Mouse (Mus musculus) forebrain, embryonic 16.5 days (tissue): Measurements from ENCODE around the gene Il13ra2. TPM values are rescaled to one million over a fixed set of nuclear protein-coding genes. Genes with fewer than 3 reads are reported as not detected.
"Not testable (repeated sequence)": the region's sequence is repeated elsewhere in the genome, so short reads cannot be mapped to it uniquely, and the experiment has no call there.

Experiments
- ATAC-seq: fragments of 200-750 bp; cut with Nextera tagmentation; 2 replicates; pipeline ENCODE4 v1.8.0; 2017; ENCODE audit warnings: mild to moderate bottlenecking, moderate library complexity
- H3K27ac ChIP-seq: fragments of 300-500 bp; sonication (generic); 2 replicates; pipeline ENCODE4 v1.5.1; 2014; ENCODE audit warnings: low read length, control low read depth
- H3K27me3 ChIP-seq: fragments of 300-500 bp; sonication (generic); replicated peaks from 2 replicates; pipeline ENCODE4 v1.6.1; 2014; ENCODE audit warnings: low read length; ENCODE audit not compliant: control insufficient read depth, insufficient read depth
- H3K36me3 ChIP-seq: fragments of 300-500 bp; sonication (generic); 2 replicates; pipeline ENCODE4 v1.6.1; 2014; ENCODE audit not compliant: control insufficient read depth, insufficient read depth
- H3K4me1 ChIP-seq: fragments of 300-500 bp; sonication (generic); replicated peaks from 2 replicates; pipeline ENCODE4 v1.6.1; 2014; ENCODE audit warnings: low read length; ENCODE audit not compliant: control insufficient read depth, insufficient read depth
- H3K4me2 ChIP-seq: fragments of 300-500 bp; sonication (generic); 2 replicates; pipeline ENCODE4 v1.6.1; 2014; ENCODE audit warnings: mild to moderate bottlenecking, low read length, control low read depth
- H3K4me3 ChIP-seq: fragments of 300-500 bp; sonication (generic); replicated peaks from 2 replicates; pipeline ENCODE4 v1.5.1; 2014; ENCODE audit warnings: mild to moderate bottlenecking, low read length, control low read depth
- H3K9ac ChIP-seq: fragments of 300-500 bp; sonication (generic); replicated peaks from 2 replicates; pipeline ENCODE4 v1.6.1; 2014; ENCODE audit warnings: low read depth, low read length, control low read depth
- H3K9me3 ChIP-seq: fragments of 300-500 bp; sonication (generic); 2 replicates; pipeline ENCODE4 v1.6.1; 2016; ENCODE audit warnings: low read length; ENCODE audit not compliant: control insufficient read depth
- WGBS: fragments of 180-500 bp; shearing (Covaris S2); extraction: QIAGEN DNeasy Blood & Tissue Kit; methylation state at CpG from one replicate; pipeline ENCODE4 v1.1.7; 2014; 5-methylcytosine and 5-hydroxymethylcytosine counted together
- polyA plus RNA-seq: library from polyadenylated mRNA; unstranded; fragments of >200 nt; fragmentation: Nextera tagmentation; extraction: Ambion mirVana; gene quantifications from 2 replicates; pipeline ENCODE4 v1.2.1, GENCODE M21; 2015

Gene Il13ra2
- polyA plus RNA-seq: 0.14 TPM in 1 of 2 replicates, not detected in the other

- Histone ChIP-seq H3K27ac (no peak within 1 kb of the TSS), H3K4me2 (no peak within 1 kb of the TSS), H3K9ac (no peak within 1 kb of the TSS), H3K36me3 (no peaks in the 10 kb centered on the region), H3K27me3 (no peaks in the 10 kb centered on the region), H3K9me3 (no peaks in the 10 kb centered on the region), H3K4me1 (no peaks in the 10 kb centered on the region), H3K4me3 (no peak within 1 kb of the TSS)
- WGBS: 50% methylated on average over 1 of the region's 1 CpGs
- no peak for ATAC-seq
These were observed at the start of gene Il13ra2 for GRCm38 (mm10) chrX:147429129-147429528. TSS of gene Il13ra2 (minus strand) at chrX:147429192.

DNA sequence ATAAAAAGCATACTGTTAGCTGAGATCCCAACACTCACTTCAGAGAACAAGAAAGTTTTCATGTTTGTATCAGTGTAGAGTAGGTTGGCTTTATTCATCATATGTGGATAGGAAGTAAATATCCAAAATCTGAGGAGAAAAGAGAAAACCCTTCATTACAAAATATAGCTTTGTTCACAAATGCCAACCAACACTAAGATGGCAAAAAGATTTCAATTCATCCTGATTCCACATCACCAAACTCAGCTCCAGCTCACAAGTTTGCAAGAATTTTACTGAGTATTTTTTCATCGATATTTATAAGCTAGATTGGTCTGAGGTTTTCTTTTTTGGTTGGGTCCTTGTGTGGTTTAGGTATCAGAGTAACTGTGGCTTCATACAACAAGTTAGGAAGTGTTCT is 24.6 kb upstream of the Il13ra2 start, which contains the start of gene Vmn1r239-ps:
Gene Vmn1r239-ps, minus strand, starts transcription at position 101 of the 400 bp plus-strand sequence.
- not testable (repeated sequence) for H3K27ac ChIP-seq, H3K36me3 ChIP-seq, H3K4me1 ChIP-seq, H3K4me3 ChIP-seq, H3K4me2 ChIP-seq, H3K9ac ChIP-seq, H3K27me3 ChIP-seq, H3K9me3 ChIP-seq, ATAC-seq
- 86% methylated on average over 1 of the region's 1 CpGs for WGBS

DNA sequence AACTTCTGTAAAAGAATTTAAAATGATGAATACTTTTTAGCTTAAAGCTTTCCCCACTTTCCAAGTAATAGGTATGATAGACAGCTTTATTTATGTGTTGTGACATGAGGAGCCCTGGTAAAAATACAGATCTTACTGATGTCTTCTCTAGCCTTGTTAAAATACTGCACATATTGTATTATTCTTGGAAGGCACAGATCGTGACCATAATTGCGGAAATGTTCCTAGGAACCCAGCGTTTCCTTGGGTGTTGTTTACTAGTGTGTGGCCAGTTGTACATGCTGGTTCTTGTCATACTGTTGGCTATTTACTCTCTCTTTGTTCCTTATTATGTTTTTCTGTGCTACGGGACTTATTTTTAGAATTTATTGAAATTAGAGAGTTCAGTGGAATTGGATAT is 14.4 kb upstream of the Il13ra2 start:
- H3K36me3 ChIP-seq: no peaks in the 10 kb centered on the region
- H3K27ac ChIP-seq: no peak overlapping the region
- no peak overlapping the region for H3K9ac ChIP-seq
- no peak overlapping the region for H3K4me2 ChIP-seq
- H3K4me1 ChIP-seq: no peaks in the 10 kb centered on the region
- H3K4me3 ChIP-seq: no peak overlapping the region
- WGBS: 84% methylated on average over 4 of the region's 4 CpGs
- ATAC-seq: no peak
- no peaks in the 10 kb centered on the region for H3K9me3 ChIP-seq
- no peaks in the 10 kb centered on the region for H3K27me3 ChIP-seq

DNA sequence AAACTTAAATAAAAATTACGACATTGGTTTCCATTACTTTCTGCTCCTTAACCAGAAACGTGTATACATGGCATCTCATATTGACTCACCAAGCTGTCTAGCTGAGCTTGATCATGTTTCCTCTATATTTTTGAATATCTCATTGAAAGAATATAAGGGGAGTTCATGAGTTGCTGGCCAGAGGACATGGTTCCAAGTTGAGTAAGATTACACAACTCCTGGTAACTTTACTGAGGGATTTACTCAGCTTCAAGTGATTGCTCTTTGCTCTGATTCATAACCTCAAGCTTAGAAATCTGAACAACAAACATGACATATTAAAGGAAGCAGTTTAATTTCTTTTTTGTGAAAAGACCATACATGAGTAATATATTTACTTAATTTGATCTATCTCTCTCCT is 6.4 kb upstream of the Il13ra2 start:
- WGBS: 86% methylated on average over 2 of the region's 2 CpGs
- Histone ChIP-seq H3K27ac (no peak overlapping the region), H3K9ac (no peak overlapping the region), H3K4me3 (no peak overlapping the region), H3K36me3 (no peaks in the 10 kb centered on the region), H3K27me3 (no peaks in the 10 kb centered on the region), H3K4me2 (no peak overlapping the region), H3K4me1 (no peaks in the 10 kb centered on the region), H3K9me3 (no peaks in the 10 kb centered on the region)
- ATAC-seq: no peak

GRCm38 (mm10) chrX:147429753-147430152 is 761 bp upstream of the Il13ra2 start:
- no peak overlapping the region for H3K4me3 ChIP-seq
- no peak for ATAC-seq
- WGBS: 55% methylated on average over 1 of the region's 1 CpGs
- H3K9me3 ChIP-seq: no peaks in the 10 kb centered on the region
- H3K27ac ChIP-seq: no peak overlapping the region
- H3K36me3 ChIP-seq: no peaks in the 10 kb centered on the region
- H3K4me1 ChIP-seq: no peaks in the 10 kb centered on the region
- H3K4me2 ChIP-seq: no peak overlapping the region
- H3K27me3 ChIP-seq: no peaks in the 10 kb centered on the region
- no peak overlapping the region for H3K9ac ChIP-seq

DNA sequence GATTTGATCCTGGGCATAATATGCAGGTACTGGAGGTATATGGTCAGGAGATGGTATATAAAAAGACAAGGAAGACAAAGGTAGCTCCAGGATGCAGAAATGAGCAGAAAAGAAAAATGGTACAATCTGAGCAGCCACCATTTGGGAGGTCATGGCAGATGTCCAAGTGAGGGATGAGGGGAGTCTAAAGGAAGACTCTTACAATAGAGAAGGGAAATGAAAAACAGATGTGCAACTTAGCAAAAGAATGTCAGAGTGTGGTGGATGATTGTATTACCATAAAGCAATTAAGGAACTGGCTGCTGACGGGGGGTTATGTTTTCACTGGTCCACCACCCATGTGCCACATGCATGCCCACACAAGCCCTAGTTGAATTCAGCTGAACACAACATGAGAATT is 35.5 kb downstream of the Il13ra2 start:
- Histone ChIP-seq H3K27me3 (no peaks in the 10 kb centered on the region), H3K4me1 (no peaks in the 10 kb centered on the region), H3K4me3 (no peak overlapping the region), H3K9ac (no peak overlapping the region), H3K9me3 (no peaks in the 10 kb centered on the region), H3K36me3 (no peaks in the 10 kb centered on the region), H3K4me2 (no peak overlapping the region), H3K27ac (no peak overlapping the region)
- no peak for ATAC-seq
- WGBS: 67% methylated on average over 1 of the region's 1 CpGs

GRCm38 (mm10) chrX:147349167-147349566 is 79.8 kb downstream of the Il13ra2 start:
- H3K4me1 ChIP-seq: no peaks in the 10 kb centered on the region
- H3K4me2 ChIP-seq: no peak overlapping the region
- no peak overlapping the region for H3K4me3 ChIP-seq
- H3K27me3 ChIP-seq: no peaks in the 10 kb centered on the region
- no peak for ATAC-seq
- H3K27ac ChIP-seq: no peak overlapping the region
- 77% methylated on average over 2 of the region's 2 CpGs for WGBS
- no peaks in the 10 kb centered on the region for H3K9me3 ChIP-seq
- no peaks in the 10 kb centered on the region for H3K36me3 ChIP-seq
- no peak overlapping the region for H3K9ac ChIP-seq

Other genes with a start within 250 kb of the Il13ra2 start
- not detected in 2 replicates for gene Vmn1r239-ps, start 24.5 kb upstream of the Il13ra2 start, polyA plus RNA-seq
- gene Lrch2, start 124.9 kb upstream of the Il13ra2 start, polyA plus RNA-seq: 15.4 and 17.7 TPM in 2 replicates